Mouse (Mus musculus): ENCODE results near the gene Gm12216. TPM values are rescaled to one million over a fixed set of nuclear protein-coding genes. Genes with fewer than 3 reads are reported as not detected.
A peak's percentile ranks its signal among the peaks of the same experiment; 100 is the strongest.

Gm12216 gene
- polyA plus RNA-seq, 1 experiment from 2014 or later: 1.7 TPM

- Histone ChIP-seq H3K36me3 (ENCODE audit: control insufficient read depth, insufficient read depth, low read length) (no peaks in the 10 kb centered on the region), H3K4me2 (ENCODE audit: low read depth, low read length) (no peak overlapping the region), H3K27me3 (replicated peaks; ENCODE audit: control insufficient read depth, insufficient read depth, low read length) (no peaks in the 10 kb centered on the region), H3K27ac (ENCODE audit: low read length) (0 out of 2 replicates have a peak overlapping the region, but pooled peaks have one; percentile 39), H3K9me3 (ENCODE audit: control insufficient read depth, low read length) (no peaks in the 10 kb centered on the region), H3K4me1 (ENCODE audit: control insufficient read depth, insufficient read depth, low read length) (peaks cover 32% of the 10 kb centered on the region), H3K4me3 (ENCODE audit: low read length) (no peak overlapping the region), H3K9ac (ENCODE audit: low read depth, low read length) (no peak overlapping the region)
- ATAC-seq: no peak
- 59% methylated on average over 3 of the region's 3 CpGs for WGBS
Measured at GRCm38 (mm10) chr11:53792986-53793385, 66.1 kb downstream of the Gm12216 start.

GRCm38 (mm10) chr11:53789277-53789676, 69.8 kb downstream of the Gm12216 start:
- WGBS: 68% methylated on average over 3 of the region's 3 CpGs
- Histone ChIP-seq H3K9me3 (ENCODE audit: control insufficient read depth, low read length) (no peaks in the 10 kb centered on the region), H3K4me2 (ENCODE audit: low read depth, low read length) (no peak overlapping the region), H3K4me1 (ENCODE audit: control insufficient read depth, insufficient read depth, low read length) (peaks cover 2% of the 10 kb centered on the region), H3K4me3 (ENCODE audit: low read length) (no peak overlapping the region), H3K27me3 (replicated peaks; ENCODE audit: control insufficient read depth, insufficient read depth, low read length) (no peaks in the 10 kb centered on the region), H3K36me3 (ENCODE audit: control insufficient read depth, insufficient read depth, low read length) (no peaks in the 10 kb centered on the region), H3K9ac (ENCODE audit: low read depth, low read length) (no peak overlapping the region), H3K27ac (ENCODE audit: low read length) (no peak overlapping the region)
- ATAC-seq: no peak

- Histone ChIP-seq H3K4me3 (ENCODE audit: low read length) (no peak overlapping the region), H3K27me3 (replicated peaks; ENCODE audit: control insufficient read depth, insufficient read depth, low read length) (no peaks in the 10 kb centered on the region), H3K27ac (ENCODE audit: low read length) (no peak overlapping the region), H3K36me3 (ENCODE audit: control insufficient read depth, insufficient read depth, low read length) (no peaks in the 10 kb centered on the region), H3K4me2 (ENCODE audit: low read depth, low read length) (no peak overlapping the region), H3K4me1 (ENCODE audit: control insufficient read depth, insufficient read depth, low read length) (peaks cover 7% of the 10 kb centered on the region; the same call in 1 of the 2 replicates), H3K9ac (ENCODE audit: low read depth, low read length) (no peak overlapping the region), H3K9me3 (ENCODE audit: control insufficient read depth, low read length) (no peaks in the 10 kb centered on the region)
- ATAC-seq: no peak
- WGBS: 76% methylated on average over 8 of the region's 8 CpGs
Measured at GRCm38 (mm10) chr11:53788196-53788595, 70.9 kb downstream of the Gm12216 start.

GRCm38 (mm10) chr11:53786058-53787031, 72.7 kb downstream of the Gm12216 start:
- 81% methylated on average over 13 of the region's 13 CpGs for WGBS
- Histone ChIP-seq H3K9ac (ENCODE audit: low read depth, low read length) (0 out of 2 replicates have a peak overlapping the region, but pooled peaks have one; percentile 7), H3K9me3 (ENCODE audit: control insufficient read depth, low read length) (no peaks in the 10 kb centered on the region), H3K4me1 (ENCODE audit: control insufficient read depth, insufficient read depth, low read length) (peaks cover 14% of the 10 kb centered on the region; the same call in 1 of the 2 replicates), H3K36me3 (ENCODE audit: control insufficient read depth, insufficient read depth, low read length) (no peaks in the 10 kb centered on the region), H3K4me2 (ENCODE audit: low read depth, low read length) (no peak overlapping the region), H3K27ac (ENCODE audit: low read length) (no peak overlapping the region), H3K27me3 (replicated peaks; ENCODE audit: control insufficient read depth, insufficient read depth, low read length) (no peaks in the 10 kb centered on the region), H3K4me3 (ENCODE audit: low read length) (no peak overlapping the region)
- ATAC-seq: no peak

- no peak overlapping the region for H3K9ac ChIP-seq (ENCODE audit: low read depth, low read length)
- H3K27ac ChIP-seq (ENCODE audit: low read length): no peak overlapping the region
- ATAC-seq: no peak
- no peak overlapping the region for H3K4me2 ChIP-seq (ENCODE audit: low read depth, low read length)
- peaks cover 19% of the 10 kb centered on the region; the same call in 1 of the 2 replicates for H3K4me1 ChIP-seq (ENCODE audit: control insufficient read depth, insufficient read depth, low read length)
- no peaks in the 10 kb centered on the region for H3K27me3 ChIP-seq (replicated peaks; ENCODE audit: control insufficient read depth, insufficient read depth, low read length)
- no peaks in the 10 kb centered on the region for H3K36me3 ChIP-seq (ENCODE audit: control insufficient read depth, insufficient read depth, low read length)
- no peak overlapping the region for H3K4me3 ChIP-seq (ENCODE audit: low read length)
- no peaks in the 10 kb centered on the region for H3K9me3 ChIP-seq (ENCODE audit: control insufficient read depth, low read length)
- 75% methylated on average over 3 of the region's 3 CpGs for WGBS
Measured at GRCm38 (mm10) chr11:53785311-53785936, 73.6 kb downstream of the Gm12216 start.

- Histone ChIP-seq H3K36me3 (ENCODE audit: control insufficient read depth, insufficient read depth, low read length) (peaks cover 5% of the 10 kb centered on the region; the same call in 1 of the 2 replicates), H3K9ac (ENCODE audit: low read depth, low read length) (no peak overlapping the region), H3K4me2 (ENCODE audit: low read depth, low read length) (no peak overlapping the region), H3K4me3 (ENCODE audit: low read length) (no peak overlapping the region), H3K4me1 (ENCODE audit: control insufficient read depth, insufficient read depth, low read length) (peaks cover 25% of the 10 kb centered on the region; the same call in 1 of the 2 replicates), H3K9me3 (ENCODE audit: control insufficient read depth, low read length) (no peaks in the 10 kb centered on the region), H3K27ac (ENCODE audit: low read length) (no peak overlapping the region), H3K27me3 (replicated peaks; ENCODE audit: control insufficient read depth, insufficient read depth, low read length) (no peaks in the 10 kb centered on the region)
- ATAC-seq: no peak
- 87% methylated on average over 9 of the region's 9 CpGs for WGBS
Measured at GRCm38 (mm10) chr11:53783288-53783687, 75.8 kb downstream of the Gm12216 start.

- peak overlapping the region; percentile 81 for H3K27ac ChIP-seq (ENCODE audit: low read length)
- peaks cover 12% of the 10 kb centered on the region for H3K36me3 ChIP-seq (ENCODE audit: control insufficient read depth, insufficient read depth, low read length)
- H3K4me2 ChIP-seq (ENCODE audit: low read depth, low read length): no peak overlapping the region
- 0 out of 2 replicates have a peak, but pooled peaks have one; percentile 29 for ATAC-seq
- no peaks in the 10 kb centered on the region for H3K9me3 ChIP-seq (ENCODE audit: control insufficient read depth, low read length)
- H3K9ac ChIP-seq (ENCODE audit: low read depth, low read length): no peak overlapping the region
- H3K27me3 ChIP-seq (replicated peaks; ENCODE audit: control insufficient read depth, insufficient read depth, low read length): no peaks in the 10 kb centered on the region
- H3K4me1 ChIP-seq (ENCODE audit: control insufficient read depth, insufficient read depth, low read length): peaks cover 25% of the 10 kb centered on the region; the same call in 1 of the 2 replicates
- WGBS: 73% methylated on average over 7 of the region's 7 CpGs
- no peak overlapping the region for H3K4me3 ChIP-seq (ENCODE audit: low read length)
Measured at GRCm38 (mm10) chr11:53781964-53782363, 77.1 kb downstream of the Gm12216 start.

- ATAC-seq: peak; percentile 75
- WGBS: 78% methylated on average over 4 of the region's 4 CpGs
- no peaks in the 10 kb centered on the region for H3K9me3 ChIP-seq (ENCODE audit: control insufficient read depth, low read length)
- H3K9ac ChIP-seq (ENCODE audit: low read depth, low read length): no peak overlapping the region
- H3K4me1 ChIP-seq (ENCODE audit: control insufficient read depth, insufficient read depth, low read length): peaks cover 28% of the 10 kb centered on the region; the same call in 1 of the 2 replicates
- H3K27me3 ChIP-seq (replicated peaks; ENCODE audit: control insufficient read depth, insufficient read depth, low read length): no peaks in the 10 kb centered on the region
- H3K4me2 ChIP-seq (ENCODE audit: low read depth, low read length): no peak overlapping the region
- H3K4me3 ChIP-seq (ENCODE audit: low read length): no peak overlapping the region
- peaks cover 14% of the 10 kb centered on the region for H3K36me3 ChIP-seq (ENCODE audit: control insufficient read depth, insufficient read depth, low read length)
- H3K27ac ChIP-seq (ENCODE audit: low read length): peak overlapping the region; percentile 81
Measured at GRCm38 (mm10) chr11:53781201-53781775, 77.8 kb downstream of the Gm12216 start.

- Histone ChIP-seq H3K9me3 (ENCODE audit: control insufficient read depth, low read length) (no peaks in the 10 kb centered on the region), H3K36me3 (ENCODE audit: control insufficient read depth, insufficient read depth, low read length) (peaks cover 21% of the 10 kb centered on the region), H3K9ac (ENCODE audit: low read depth, low read length) (no peak overlapping the region), H3K4me3 (ENCODE audit: low read length) (no peak overlapping the region), H3K27ac (ENCODE audit: low read length) (0 out of 2 replicates have a peak overlapping the region, but pooled peaks have one; percentile 46), H3K4me2 (ENCODE audit: low read depth, low read length) (no peak overlapping the region), H3K4me1 (ENCODE audit: control insufficient read depth, insufficient read depth, low read length) (peaks cover 28% of the 10 kb centered on the region; the same call in 1 of the 2 replicates), H3K27me3 (replicated peaks; ENCODE audit: control insufficient read depth, insufficient read depth, low read length) (no peaks in the 10 kb centered on the region)
- 64% methylated on average over 3 of the region's 3 CpGs for WGBS
- ATAC-seq: no peak
Measured at GRCm38 (mm10) chr11:53780262-53780661, 78.8 kb downstream of the Gm12216 start.
